Mouse (Mus musculus) megakaryocyte, embryonic 14.5 days (primary cell): ENCODE data around the gene Trmt112.

Source experiments
- FLI1 ChIP-seq: IDR thresholded peaks from 2 replicates; pipeline ENCODE4 v1.6.1; 2012; ENCODE audit warnings: low read length, inconsistent platforms, mixed read lengths
- GATA1 ChIP-seq: IDR thresholded peaks from 3 replicates; pipeline ENCODE4 v1.6.1; 2012; ENCODE audit warnings: mixed read lengths, low read length, inconsistent platforms, borderline replicate concordance

- TF ChIP-seq GATA1 (no peak), FLI1 (no peak)
These were observed 40.1 kb upstream of the Trmt112 start for GRCm38 (mm10) chr19:6869355-6869754.
